17 mouse cellular contexts compared by ENCODE assay signal in the genomic region with DNA sequence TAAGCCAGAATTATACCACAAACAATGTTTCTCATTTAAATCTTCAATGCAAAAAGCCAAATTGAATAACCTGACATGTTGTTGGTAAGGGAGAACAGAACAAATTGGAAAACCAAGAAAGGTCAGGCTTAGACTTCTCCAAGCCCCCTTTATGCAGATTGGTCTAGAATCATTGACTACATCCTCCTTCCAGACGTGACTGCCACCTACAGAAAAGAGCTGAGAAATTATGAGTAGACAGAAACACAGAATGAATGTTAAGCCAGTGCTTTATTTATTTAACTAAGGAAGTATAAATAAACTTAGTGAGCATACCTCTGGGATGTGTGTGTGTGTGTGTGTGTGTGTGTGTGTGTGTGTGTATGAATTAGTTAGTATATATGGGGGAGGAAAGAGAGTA.
"Had no signal": no experiment of that assay in that cellular context is flagged by ENCODE, and none has a peak within 500 bp of the region (broad histone marks: within the 10 kb centered on the region; RNA-seq: fewer than 3 reads in every experiment).

No protein-coding gene starts in this region.

- DNase-seq: kidney, adult 11 months; kidney, adult 8-10 months; kidney, postnatal 14 days; kidney, postnatal 4 days; layer of hippocampus, postnatal 36 days; liver; lung, adult 18-20 months; thymus, adult 2 months; thymus, postnatal 14 days; thymus, postnatal 4 days had no signal

- ATAC-seq: liver, embryonic 12.5 days; midbrain, embryonic 13.5 days; midbrain, embryonic 16.5 days had no signal

- H3K4me1 ChIP-seq: limb, embryonic 10.5 days; limb, embryonic 13.5 days; liver, embryonic 12.5 days; liver, embryonic 15.5 days; midbrain, embryonic 13.5 days had no signal

- H3K27me3 ChIP-seq: limb, embryonic 13.5 days; liver, embryonic 12.5 days; liver, embryonic 15.5 days; midbrain, embryonic 13.5 days had no signal

- H3K9me3 ChIP-seq: limb, embryonic 10.5 days; limb, embryonic 13.5 days; liver, embryonic 12.5 days; liver, embryonic 15.5 days; midbrain, embryonic 13.5 days had no signal

- H3K27ac ChIP-seq: limb, embryonic 10.5 days; limb, embryonic 13.5 days; liver, embryonic 12.5 days; liver, embryonic 15.5 days; macrophage; midbrain, embryonic 13.5 days had no signal

- H3K4me2 ChIP-seq: limb, embryonic 13.5 days; liver, embryonic 12.5 days; liver, embryonic 15.5 days; midbrain, embryonic 13.5 days had no signal

- H3K36me3 ChIP-seq: limb, embryonic 10.5 days; limb, embryonic 13.5 days; liver, embryonic 12.5 days; liver, embryonic 15.5 days; midbrain, embryonic 13.5 days had no signal

- H3K4me3 ChIP-seq: limb, embryonic 10.5 days; limb, embryonic 13.5 days; liver, embryonic 12.5 days; liver, embryonic 15.5 days; midbrain, embryonic 13.5 days had no signal

- H3K9ac ChIP-seq: limb, embryonic 13.5 days; liver, embryonic 12.5 days; liver, embryonic 15.5 days; midbrain, embryonic 13.5 days had no signal
